Mouse (Mus musculus) forebrain, embryonic 10.5 days (tissue): ENCODE measurements at regions not wholly inside any gene's neighbourhood (a gene's known extent, or its start where the extent isn't known, plus 50 kb on each side); places are given as distances from the start of the nearest gene placed in this dataset.

Source experiments
- DNase-seq: peaks from one replicate; pipeline ENCODE4 v3.0.0-alpha.2; 2017; ENCODE audit warnings: low spot score; ENCODE audit errors: extremely low spot score
- H3K27ac ChIP-seq: fragments of 300-500 bp; sonication (generic); 2 replicates; pipeline ENCODE4 v1.5.1; 2016; ENCODE audit warnings: mild to moderate bottlenecking
- H3K27me3 ChIP-seq: fragments of 300-500 bp; sonication (generic); 2 replicates; pipeline ENCODE4 v1.6.1; 2016; ENCODE audit warnings: mild to moderate bottlenecking; ENCODE audit not compliant: poor library complexity, severe bottlenecking
- H3K36me3 ChIP-seq: fragments of 300-500 bp; sonication (generic); replicated peaks from 2 replicates; pipeline ENCODE4 v1.6.1; 2016; ENCODE audit warnings: mild to moderate bottlenecking, moderate library complexity
- H3K4me1 ChIP-seq: fragments of 300-500 bp; sonication (generic); 2 replicates; pipeline ENCODE4 v1.6.1; 2016
- H3K4me3 ChIP-seq: fragments of 300-500 bp; sonication (generic); 2 replicates; pipeline ENCODE4 v1.5.1; 2016; ENCODE audit warnings: mild to moderate bottlenecking, moderate library complexity
- H3K9me3 ChIP-seq: fragments of 300-500 bp; sonication (generic); 2 replicates; pipeline ENCODE4 v1.6.1; 2016; ENCODE audit warnings: mild to moderate bottlenecking, moderate library complexity
- WGBS: fragments of 180-500 bp; shearing (Covaris S2); methylation state at CpG from one replicate; pipeline ENCODE4 v1.1.7; 2016; 5-methylcytosine and 5-hydroxymethylcytosine counted together

GRCm38 (mm10) chr4:83991195-83991594 lies 465.9 kb downstream of the Ccdc171 start:
- Histone ChIP-seq H3K36me3 (no peaks in the 10 kb centered on the region), H3K4me1 (peaks cover 40% of the 10 kb centered on the region), H3K4me3 (no peak overlapping the region), H3K27ac (no peak overlapping the region), H3K27me3 (no peaks in the 10 kb centered on the region), H3K9me3 (no peaks in the 10 kb centered on the region)
- 29% methylated on average over 4 of the region's 4 CpGs for WGBS
- no peak for DNase-seq

DNA sequence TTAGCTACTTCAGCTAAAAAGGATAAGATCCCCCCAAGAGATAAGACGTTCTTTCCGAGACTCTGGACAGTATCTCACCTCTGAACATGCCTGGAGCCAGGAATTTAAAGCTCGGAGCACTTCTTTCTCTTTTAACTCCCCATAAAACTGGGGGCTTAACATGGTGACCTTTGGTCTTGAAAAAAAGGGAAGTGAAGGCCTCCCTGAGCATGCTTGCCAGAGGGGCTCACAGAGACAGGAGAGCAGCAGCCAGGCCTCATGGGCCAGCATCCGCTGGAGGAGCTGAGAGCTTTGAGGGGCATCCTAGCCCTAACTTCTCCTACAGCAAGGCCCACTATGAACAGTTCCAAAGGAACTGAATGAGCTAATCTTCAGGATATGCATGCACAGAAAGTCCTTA lies 471.7 kb downstream of the Ccdc171 start:
- no peaks in the 10 kb centered on the region for H3K27me3 ChIP-seq
- no peaks in the 10 kb centered on the region for H3K9me3 ChIP-seq
- no peak overlapping the region for H3K4me3 ChIP-seq
- 74% methylated on average over 4 of the region's 4 CpGs for WGBS
- H3K36me3 ChIP-seq: no peaks in the 10 kb centered on the region
- H3K4me1 ChIP-seq: peaks cover 17% of the 10 kb centered on the region
- no peak overlapping the region for H3K27ac ChIP-seq
- no peak for DNase-seq

- Histone ChIP-seq H3K4me3 (no peak overlapping the region), H3K27me3 (no peaks in the 10 kb centered on the region), H3K27ac (peak overlapping the region; percentile 74), H3K9me3 (no peaks in the 10 kb centered on the region), H3K4me1 (peaks cover 42% of the 10 kb centered on the region), H3K36me3 (no peaks in the 10 kb centered on the region)
- no peak for DNase-seq
- WGBS: 74% methylated on average over 7 of the region's 7 CpGs
Measured at GRCm38 (mm10) chr4:84001645-84002044, 476.3 kb downstream of the Ccdc171 start.

DNA sequence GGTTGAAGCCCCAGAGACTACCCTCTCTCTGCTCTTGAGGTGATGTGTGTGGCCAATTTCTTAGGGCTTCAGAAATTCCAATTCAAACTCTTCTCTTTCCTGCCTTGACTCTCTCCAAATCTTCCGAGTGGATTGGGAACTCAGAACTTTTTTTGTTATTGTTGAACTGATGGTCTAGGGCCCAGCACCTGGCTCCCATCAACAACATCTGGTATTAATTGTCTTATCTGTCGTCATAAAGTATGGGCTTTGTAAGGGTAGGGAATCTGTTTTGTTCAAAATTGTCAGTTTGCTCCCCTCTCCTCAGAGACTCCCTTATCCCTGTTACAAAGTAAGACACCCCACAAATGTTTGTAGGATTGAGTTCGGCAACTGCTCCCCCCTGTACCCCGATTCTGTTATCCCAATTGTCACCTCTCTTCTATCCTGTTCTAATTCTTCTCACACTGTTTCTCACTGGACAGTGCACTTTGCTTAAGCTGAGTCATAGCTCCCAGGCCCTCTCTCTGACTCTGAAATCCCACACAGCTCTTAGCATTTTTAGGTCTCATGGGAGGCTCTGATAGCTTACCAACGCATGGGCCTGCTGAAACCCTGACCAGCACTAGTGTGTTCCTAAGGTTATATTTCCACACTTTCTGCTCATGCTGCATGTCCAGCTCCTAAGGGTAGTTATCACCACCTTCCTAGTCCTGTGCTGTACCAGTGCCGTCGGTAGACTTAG lies 478.9 kb downstream of the Ccdc171 start:
- H3K9me3 ChIP-seq: no peaks in the 10 kb centered on the region
- 79% methylated on average over 7 of the region's 7 CpGs for WGBS
- no peaks in the 10 kb centered on the region for H3K36me3 ChIP-seq
- H3K27me3 ChIP-seq: no peaks in the 10 kb centered on the region
- peak overlapping the region; percentile 54 for H3K27ac ChIP-seq
- DNase-seq: no peak
- H3K4me1 ChIP-seq: peaks cover 42% of the 10 kb centered on the region
- H3K4me3 ChIP-seq: no peak overlapping the region

DNA sequence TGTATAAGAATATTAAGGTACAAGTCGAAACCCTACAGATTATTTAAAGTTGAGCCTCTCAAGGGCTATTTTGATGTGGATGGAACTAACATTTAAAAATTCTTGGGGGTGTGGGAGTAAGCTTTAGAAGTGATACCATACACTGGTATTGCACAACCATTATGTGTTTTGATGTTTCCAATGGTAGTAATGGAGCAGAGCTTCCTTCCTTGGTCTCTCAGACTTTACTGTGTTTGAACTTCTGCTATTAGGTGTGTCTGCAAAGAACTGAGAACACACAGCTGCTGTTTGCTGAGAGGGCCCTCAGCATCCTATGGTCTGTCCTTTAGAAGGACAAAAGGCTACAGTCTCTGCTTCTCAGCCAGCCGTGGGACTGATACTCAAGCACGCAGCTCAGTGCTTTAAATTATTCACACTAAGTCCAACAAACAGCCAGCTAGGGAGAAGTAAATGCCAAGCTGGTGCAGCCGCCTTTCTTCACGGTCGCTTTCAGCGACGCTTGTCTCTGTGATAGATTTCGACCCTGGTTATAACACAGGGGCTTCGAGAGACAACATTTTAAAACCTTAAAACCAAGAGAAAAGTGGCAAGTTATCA lies 479.5 kb downstream of the Ccdc171 start:
- Histone ChIP-seq H3K4me1 (peaks cover 42% of the 10 kb centered on the region), H3K4me3 (no peak overlapping the region), H3K27ac (peak overlapping the region; percentile 54), H3K27me3 (no peaks in the 10 kb centered on the region), H3K36me3 (no peaks in the 10 kb centered on the region), H3K9me3 (no peaks in the 10 kb centered on the region)
- no peak for DNase-seq
- WGBS: 83% methylated on average over 10 of the region's 10 CpGs

DNA sequence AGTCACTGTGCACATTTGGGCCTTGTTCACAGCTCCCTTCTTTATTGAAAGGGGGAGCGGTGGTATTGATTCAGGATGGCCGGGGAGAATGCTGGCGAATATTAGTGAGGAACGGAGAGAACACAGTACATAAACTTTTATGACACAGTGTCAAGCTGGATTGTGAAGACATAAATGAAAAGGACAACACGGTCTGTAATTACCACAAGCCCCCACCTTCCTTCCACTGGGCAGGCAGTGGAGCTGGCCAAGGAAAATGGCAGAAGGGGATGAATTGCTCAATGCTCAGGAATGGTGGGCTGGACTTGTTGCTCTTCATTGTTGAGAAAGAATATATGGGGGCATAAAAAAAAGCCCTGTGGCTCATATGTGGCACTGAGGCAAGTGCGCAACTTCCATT lies 486.6 kb downstream of the Ccdc171 start:
- Histone ChIP-seq H3K27ac (no peak overlapping the region), H3K4me1 (no peaks in the 10 kb centered on the region), H3K4me3 (no peak overlapping the region), H3K9me3 (no peaks in the 10 kb centered on the region), H3K27me3 (no peaks in the 10 kb centered on the region), H3K36me3 (no peaks in the 10 kb centered on the region)
- 95% methylated on average over 6 of the region's 6 CpGs for WGBS
- no peak for DNase-seq

- no peaks in the 10 kb centered on the region for H3K36me3 ChIP-seq
- H3K4me1 ChIP-seq: peaks cover 17% of the 10 kb centered on the region
- H3K4me3 ChIP-seq: no peak overlapping the region
- H3K27me3 ChIP-seq: no peaks in the 10 kb centered on the region
- no peak overlapping the region for H3K27ac ChIP-seq
- H3K9me3 ChIP-seq: no peaks in the 10 kb centered on the region
- DNase-seq: no peak
- 90% methylated on average over 4 of the region's 4 CpGs for WGBS
Measured at GRCm38 (mm10) chr4:84015139-84015538, 489.8 kb downstream of the Ccdc171 start.

- Histone ChIP-seq H3K36me3 (no peaks in the 10 kb centered on the region), H3K27ac (no peak overlapping the region), H3K9me3 (no peaks in the 10 kb centered on the region), H3K4me1 (peaks cover 22% of the 10 kb centered on the region), H3K27me3 (no peaks in the 10 kb centered on the region), H3K4me3 (no peak overlapping the region)
- WGBS: 77% methylated on average over 8 of the region's 8 CpGs
- DNase-seq: no peak
Measured at GRCm38 (mm10) chr4:84015552-84016169, 490.3 kb downstream of the Ccdc171 start.

DNA sequence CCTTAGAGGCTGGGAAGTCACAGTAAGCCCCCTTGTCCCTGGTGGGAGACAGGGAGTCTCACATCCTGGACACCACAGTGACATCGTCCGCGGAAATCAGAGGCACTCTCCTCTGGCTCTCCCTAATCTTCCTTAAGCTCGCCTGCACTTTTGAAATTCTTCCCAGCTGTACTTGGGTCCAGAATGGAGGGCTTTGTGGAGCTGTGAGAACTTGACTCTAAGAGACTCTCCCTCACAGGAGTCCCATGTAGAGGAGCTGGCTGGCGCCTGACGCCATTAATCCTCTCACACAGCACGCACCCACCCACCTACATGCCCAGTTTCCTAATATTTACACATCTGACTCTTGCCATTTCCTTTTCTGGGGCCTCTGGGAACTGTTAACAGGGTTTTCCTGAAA lies 492.8 kb downstream of the Ccdc171 start:
- peaks cover 24% of the 10 kb centered on the region for H3K4me1 ChIP-seq
- no peak overlapping the region for H3K4me3 ChIP-seq
- DNase-seq: no peak
- H3K36me3 ChIP-seq: no peaks in the 10 kb centered on the region
- H3K27me3 ChIP-seq: no peaks in the 10 kb centered on the region
- no peaks in the 10 kb centered on the region for H3K9me3 ChIP-seq
- H3K27ac ChIP-seq: 0 out of 2 replicates have a peak overlapping the region, but pooled peaks have one; percentile 37
- 71% methylated on average over 7 of the region's 7 CpGs for WGBS

DNA sequence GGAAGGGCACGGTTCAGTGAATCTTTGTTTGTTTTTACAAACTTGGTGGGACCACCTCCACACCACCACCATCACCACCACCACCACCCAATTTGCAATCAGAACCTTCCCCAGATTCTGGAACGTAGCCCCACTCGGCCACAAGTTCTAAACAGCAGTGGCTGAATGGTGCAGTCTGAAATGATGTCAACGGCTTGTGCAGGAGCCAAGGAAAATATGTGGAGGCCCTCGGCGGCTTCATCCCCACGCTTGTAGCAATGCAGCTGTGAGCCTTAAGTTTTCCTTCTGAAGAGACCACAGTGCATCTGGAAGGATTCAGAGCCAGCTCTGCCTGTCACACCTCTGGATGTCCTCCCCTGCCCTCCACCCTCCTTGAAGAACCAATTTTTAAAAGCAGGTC lies 493.4 kb downstream of the Ccdc171 start:
- Histone ChIP-seq H3K4me3 (no peak overlapping the region), H3K27me3 (no peaks in the 10 kb centered on the region), H3K27ac (no peak overlapping the region), H3K9me3 (no peaks in the 10 kb centered on the region), H3K36me3 (no peaks in the 10 kb centered on the region), H3K4me1 (peaks cover 24% of the 10 kb centered on the region)
- DNase-seq: no peak
- WGBS: 88% methylated on average over 7 of the region's 7 CpGs

GRCm38 (mm10) chr4:84019500-84020255 lies 494.3 kb downstream of the Ccdc171 start:
- H3K27ac ChIP-seq: 0 out of 2 replicates have a peak overlapping the region, but pooled peaks have one; percentile 25
- WGBS: 82% methylated on average over 14 of the region's 14 CpGs
- H3K4me1 ChIP-seq: peaks cover 24% of the 10 kb centered on the region
- H3K36me3 ChIP-seq: no peaks in the 10 kb centered on the region
- H3K4me3 ChIP-seq: no peak overlapping the region
- H3K27me3 ChIP-seq: no peaks in the 10 kb centered on the region
- no peaks in the 10 kb centered on the region for H3K9me3 ChIP-seq
- DNase-seq: no peak

- Histone ChIP-seq H3K27ac (no peak overlapping the region), H3K4me1 (peaks cover 24% of the 10 kb centered on the region), H3K27me3 (no peaks in the 10 kb centered on the region), H3K36me3 (no peaks in the 10 kb centered on the region), H3K9me3 (no peaks in the 10 kb centered on the region), H3K4me3 (no peak overlapping the region)
- no peak for DNase-seq
- WGBS: 81% methylated on average over 1 of the region's 1 CpGs
Measured at GRCm38 (mm10) chr4:84020692-84021091, 495.3 kb downstream of the Ccdc171 start.
